Mouse (Mus musculus) G1E (cell line): ENCODE measurements at regions not wholly inside any gene's neighbourhood (a gene's known extent, or its start where the extent isn't known, plus 50 kb on each side); places are given as distances from the start of the nearest gene placed in this dataset.
"Not testable (repeated sequence)": the region's sequence is repeated elsewhere in the genome, so short reads cannot be mapped to it uniquely, and the experiment has no call there.

Experiments used
- ATAC-seq: 2 replicates; pipeline ENCODE4 v1.8.0; 2016; ENCODE audit warnings: mild to moderate bottlenecking; ENCODE audit not compliant: insufficient number of reproducible peaks, poor library complexity, low FRiP score, severe bottlenecking; ENCODE audit errors: extremely low read depth
- DNase-seq: peaks from one replicate; pipeline ENCODE4 v3.0.0; 2012; ENCODE audit warnings: low spot score
- H3K27me3 ChIP-seq: 2 replicates; pipeline ENCODE4 v1.6.1; 2012; ENCODE audit warnings: mild to moderate bottlenecking, low read length, inconsistent platforms; ENCODE audit not compliant: insufficient read depth
- H3K36me3 ChIP-seq: replicated peaks from 2 replicates; pipeline ENCODE3; 2012; ENCODE audit warnings: mild to moderate bottlenecking, inconsistent platforms
- H3K4me1 ChIP-seq: 2 replicates; pipeline ENCODE4 v1.6.1; 2012; ENCODE audit warnings: low read depth, low read length, inconsistent platforms, mixed read lengths; ENCODE audit not compliant: insufficient read depth
- H3K4me3 ChIP-seq: 2 replicates; pipeline ENCODE4 v1.5.1; 2012; ENCODE audit warnings: low read depth, mild to moderate bottlenecking, inconsistent platforms, low read length, moderate library complexity, mixed read lengths
- H3K9me3 ChIP-seq: replicated peaks from 2 replicates; pipeline ENCODE4 v1.6.1; 2012; ENCODE audit warnings: inconsistent platforms
- CTCF ChIP-seq: IDR thresholded peaks from 2 replicates; pipeline ENCODE4 v1.5.1; 2012; ENCODE audit warnings: low read depth, low read length, inconsistent platforms, mixed read lengths
- GATA1 ChIP-seq: IDR thresholded peaks from 2 replicates; pipeline ENCODE4 v1.6.1; 2012; ENCODE audit warnings: borderline replicate concordance, low read length, inconsistent platforms, mixed read lengths
- GATA2 ChIP-seq: IDR thresholded peaks from 2 replicates; pipeline ENCODE4 v1.6.1; 2012; ENCODE audit warnings: low read depth, low read length, inconsistent platforms, borderline replicate concordance
- POLR2AphosphoS5 ChIP-seq: IDR thresholded peaks from 2 replicates; pipeline ENCODE4 v1.6.1; 2012; ENCODE audit warnings: low read depth, low read length, inconsistent platforms; ENCODE audit not compliant: insufficient replicate concordance
- TAL1 ChIP-seq: conservative IDR thresholded peaks from 2 replicates; pipeline ENCODE4 v1.6.1; 2012; ENCODE audit warnings: low read depth, low read length, inconsistent platforms, mixed read lengths

DNA sequence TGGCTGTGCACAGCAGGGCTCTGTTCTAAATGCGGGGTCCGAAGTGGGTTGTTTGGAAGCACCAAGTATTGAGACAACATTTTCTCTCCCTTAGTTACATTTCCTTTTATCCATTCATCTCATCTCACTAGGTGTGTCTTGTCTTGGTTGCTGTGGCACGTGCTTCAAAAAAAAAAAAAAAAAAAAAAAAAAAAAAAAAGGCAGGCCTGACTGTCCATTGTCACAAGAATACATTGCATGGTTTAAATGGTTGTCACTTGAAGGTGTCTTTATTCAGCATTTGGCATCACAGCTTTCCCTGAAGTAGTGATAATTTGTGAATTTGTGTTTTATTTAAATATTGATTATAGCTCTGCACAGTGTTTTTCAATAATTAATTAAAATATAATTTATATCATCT is 211.9 kb downstream of the Fgf9 start:
- Histone ChIP-seq H3K4me1 (no peaks in the 10 kb centered on the region), H3K27me3 (no peaks in the 10 kb centered on the region), H3K4me3 (no peak overlapping the region), H3K9me3 (peaks cover 54% of the 10 kb centered on the region), H3K36me3 (no peaks in the 10 kb centered on the region)
- DNase-seq, result no peak
- no peak for ATAC-seq
- no peak for TF ChIP-seq GATA2
- no peak for TF ChIP-seq POLR2AphosphoS5
- no peak for TF ChIP-seq TAL1
- no peak for TF ChIP-seq GATA1

DNA sequence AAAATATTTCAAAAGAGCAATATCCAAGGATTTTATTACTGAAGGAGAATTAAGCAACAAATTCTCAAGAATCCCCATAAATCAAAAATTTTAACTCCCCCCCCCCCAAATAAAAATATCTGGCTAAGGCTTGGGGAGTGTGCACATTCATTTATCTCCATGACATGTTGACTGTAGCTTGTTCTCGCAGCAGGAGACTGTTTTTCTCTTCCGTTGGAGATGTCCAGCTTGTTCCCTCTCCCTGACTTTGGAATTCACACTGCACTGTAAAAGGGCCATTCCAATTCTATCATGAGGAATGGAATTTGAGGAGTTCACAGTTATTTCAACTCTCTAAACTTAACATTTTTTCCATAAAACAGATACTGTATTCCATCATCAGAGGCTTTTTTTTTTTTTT is 204.1 kb downstream of the Fgf9 start:
- H3K36me3 ChIP-seq, H3K4me1 ChIP-seq, H3K4me3 ChIP-seq, H3K27me3 ChIP-seq, ATAC-seq, DNase-seq: not testable (repeated sequence)
- peaks cover 25% of the 10 kb centered on the region for H3K9me3 ChIP-seq

- H3K4me3 ChIP-seq, result no peak overlapping the region
- no peak for TF ChIP-seq TAL1
- TF ChIP-seq GATA2, result no peak
- no peak for TF ChIP-seq POLR2AphosphoS5
- no peak for TF ChIP-seq GATA1
- no peak for TF ChIP-seq CTCF
- no peaks in the 10 kb centered on the region for H3K36me3 ChIP-seq
- DNase-seq (no peak), ATAC-seq (no peak)
- H3K4me1 ChIP-seq, result no peaks in the 10 kb centered on the region
- no peaks in the 10 kb centered on the region for H3K27me3 ChIP-seq
- peaks cover 27% of the 10 kb centered on the region for H3K9me3 ChIP-seq
Measured at GRCm38 (mm10) chr14:58273693-58274419, 203.5 kb downstream of the Fgf9 start.

- ATAC-seq (no peak), DNase-seq (no peak)
- Histone ChIP-seq H3K9me3 (peaks cover 45% of the 10 kb centered on the region), H3K36me3 (no peaks in the 10 kb centered on the region), H3K27me3 (no peaks in the 10 kb centered on the region), H3K4me3 (no peak overlapping the region), H3K4me1 (no peaks in the 10 kb centered on the region)
- no peak for TF ChIP-seq TAL1
- TF ChIP-seq GATA2, result no peak
- TF ChIP-seq CTCF, result no peak
- no peak for TF ChIP-seq POLR2AphosphoS5
Measured at GRCm38 (mm10) chr14:58265373-58265772, 195.0 kb downstream of the Fgf9 start.

- ATAC-seq (no peak), DNase-seq (no peak)
- Histone ChIP-seq H3K36me3 (no peaks in the 10 kb centered on the region), H3K4me1 (no peaks in the 10 kb centered on the region), H3K4me3 (no peak overlapping the region), H3K27me3 (no peaks in the 10 kb centered on the region), H3K9me3 (peaks cover 47% of the 10 kb centered on the region)
- TF ChIP-seq CTCF (no peak), GATA1 (no peak), TAL1 (no peak), GATA2 (no peak), POLR2AphosphoS5 (no peak)
Measured at GRCm38 (mm10) chr14:58264401-58264800, 194.1 kb downstream of the Fgf9 start.

DNA sequence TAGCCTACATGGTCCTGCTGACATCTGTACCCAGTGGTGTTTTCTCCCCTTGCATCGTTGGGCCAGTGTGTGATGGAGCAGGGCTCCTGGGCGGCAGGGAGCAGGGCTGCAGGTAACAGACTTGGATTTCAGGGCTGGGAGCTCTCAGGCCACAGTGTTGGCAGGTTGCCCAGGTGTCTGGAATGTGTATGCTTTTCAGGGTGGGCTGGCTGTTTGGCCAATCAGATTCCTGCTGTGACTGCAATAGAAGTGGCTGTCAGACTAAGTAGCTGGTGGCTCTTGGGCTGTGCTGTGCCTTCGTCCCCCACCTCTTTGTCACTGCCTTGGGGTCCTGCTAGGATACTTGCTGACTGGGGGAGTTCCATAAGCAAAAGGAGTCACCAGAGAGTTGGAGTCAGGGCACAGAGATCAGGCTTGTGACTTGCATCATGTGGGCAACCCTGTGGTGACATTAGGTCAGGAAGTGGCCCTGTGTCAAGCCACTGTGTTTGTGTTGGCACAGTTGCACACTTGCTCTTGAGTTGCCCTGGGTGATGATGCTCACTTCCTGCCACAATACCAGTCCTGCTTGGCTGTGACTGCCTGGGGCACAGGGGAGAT is 183.1 kb downstream of the Fgf9 start:
- DNase-seq (no peak), ATAC-seq (no peak)
- TF ChIP-seq GATA2 (no peak), GATA1 (no peak), POLR2AphosphoS5 (no peak), TAL1 (no peak), CTCF (no peak)

More for the DNA sequence above, 183.1 kb downstream of the Fgf9 start:
- peaks cover 22% of the 10 kb centered on the region for H3K9me3 ChIP-seq
- no peaks in the 10 kb centered on the region for H3K27me3 ChIP-seq
- no peak overlapping the region for H3K4me3 ChIP-seq
- no peaks in the 10 kb centered on the region for H3K36me3 ChIP-seq
- H3K4me1 ChIP-seq, result no peaks in the 10 kb centered on the region
